Mouse (Mus musculus): ENCODE results near the gene Gm7137.
"Not testable (repeated sequence)": the region's sequence is repeated elsewhere in the genome, so short reads cannot be mapped to it uniquely, and the experiment has no call there.

The Gm7137 gene

DNA sequence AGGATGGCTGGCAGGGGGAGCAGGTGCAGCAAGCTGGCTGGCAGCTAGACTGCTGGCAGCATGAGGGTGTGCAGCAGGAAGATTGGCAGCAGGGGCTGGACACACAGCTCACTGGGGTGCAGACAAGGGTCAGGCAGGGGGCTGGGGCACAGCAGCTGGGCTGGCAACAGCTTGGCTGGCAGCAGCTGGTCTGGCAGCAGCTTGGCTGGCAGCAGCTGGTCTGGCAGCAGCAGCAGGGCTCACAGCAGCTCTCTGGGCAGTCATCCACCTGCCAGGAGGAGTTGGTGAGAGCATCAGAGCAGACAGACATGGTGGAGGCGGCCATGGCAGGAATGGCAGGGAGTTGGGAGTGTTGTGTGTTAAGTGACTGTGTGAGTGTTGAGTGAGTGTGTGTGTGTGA lies at the start of gene Gm7137:
TSS of gene Gm7137 (minus strand) at position 325 of the 400 bp plus-strand sequence.
- in situ Hi-C loops (cut with MboI, MseI): not testable (repeated sequence)

DNA sequence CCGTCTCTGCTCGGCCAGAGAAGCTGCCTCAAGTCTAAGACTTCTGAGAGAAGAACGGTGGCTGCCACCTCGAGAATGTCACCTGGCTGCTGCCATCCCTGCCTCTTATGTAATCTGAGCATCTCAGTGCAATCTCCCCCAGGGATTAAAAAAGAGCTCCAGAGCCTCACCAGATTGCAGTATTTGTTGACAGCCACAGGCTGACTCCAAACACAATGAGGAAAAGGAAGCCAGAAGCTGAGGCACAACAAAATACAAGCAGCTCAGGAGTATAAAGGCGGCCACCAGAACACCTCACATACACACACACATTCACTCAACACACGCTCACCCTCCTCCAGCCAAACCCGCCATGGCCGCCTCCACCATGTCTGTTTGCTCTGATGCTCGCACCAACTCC lies 47.6 kb upstream of the Gm7137 start, which contains the start of gene Krtap10-10:
TSS of gene Krtap10-10 (plus strand) at position 301 of the 400 bp plus-strand sequence.
- in situ Hi-C loops (cut with MboI, MseI): no loop called here

DNA sequence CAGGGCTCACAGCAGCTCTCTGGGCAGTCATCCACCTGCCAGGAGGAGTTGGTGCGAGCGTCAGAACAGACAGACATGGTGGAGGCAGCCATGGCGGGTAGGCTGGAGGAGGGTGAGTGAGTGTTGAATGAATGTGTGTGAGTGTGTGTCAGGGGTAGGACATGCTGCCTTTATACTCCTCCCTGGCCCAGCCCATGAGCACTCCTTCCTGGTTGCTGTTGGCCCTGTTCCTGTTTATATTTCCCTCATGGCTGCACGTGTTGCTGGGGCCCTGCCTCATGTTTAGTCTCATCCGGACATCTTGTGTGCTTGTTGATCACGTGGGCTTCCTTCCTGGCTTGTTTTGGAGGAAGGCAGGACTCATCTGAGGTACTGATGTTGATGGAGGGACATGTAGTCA lies 39.0 kb upstream of the Gm7137 start, which contains the start of gene Krtap10-4:
TSS of gene Krtap10-4 (minus strand) at position 145 of the 400 bp plus-strand sequence.
- in situ Hi-C loops (cut with MboI, MseI): no loop called here

DNA sequence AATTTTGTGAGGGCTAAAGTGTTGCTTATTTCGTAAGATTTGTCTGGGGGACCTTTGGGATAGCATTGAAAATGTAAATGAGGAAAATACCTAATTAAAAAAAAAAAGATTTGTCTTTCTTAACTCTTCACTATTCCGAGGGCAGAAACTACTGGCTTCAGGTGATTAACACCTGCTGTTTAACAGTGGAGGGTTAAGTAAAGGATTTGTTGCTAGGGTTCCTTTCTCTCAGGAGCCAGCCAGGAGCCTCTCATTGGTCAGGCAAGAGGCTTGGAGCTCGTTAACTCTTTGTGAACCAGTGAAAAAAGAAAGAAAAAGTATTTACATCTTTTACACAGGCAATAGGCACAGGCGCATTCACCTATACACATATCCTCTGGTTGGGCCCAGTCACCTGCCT lies 31.2 kb upstream of the Gm7137 start:
- in situ Hi-C loops (cut with MboI, MseI): no loop called here

DNA sequence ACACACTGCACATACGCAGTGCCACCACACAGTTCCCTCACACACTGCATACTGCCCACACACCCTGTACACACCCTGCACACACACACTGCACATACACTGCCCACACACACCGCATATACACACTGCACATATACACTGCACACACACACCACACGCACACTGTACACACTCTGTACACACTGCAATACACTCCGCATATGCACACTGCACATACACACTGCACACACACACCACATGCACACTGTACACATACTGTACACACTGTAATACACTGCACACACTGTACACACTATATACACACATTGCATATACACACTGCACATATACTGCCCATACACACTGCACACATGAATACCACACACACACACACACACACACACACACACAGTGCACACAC lies 30.5 kb upstream of the Gm7137 start:
- in situ Hi-C loops (cut with MboI, MseI): no loop called here

DNA sequence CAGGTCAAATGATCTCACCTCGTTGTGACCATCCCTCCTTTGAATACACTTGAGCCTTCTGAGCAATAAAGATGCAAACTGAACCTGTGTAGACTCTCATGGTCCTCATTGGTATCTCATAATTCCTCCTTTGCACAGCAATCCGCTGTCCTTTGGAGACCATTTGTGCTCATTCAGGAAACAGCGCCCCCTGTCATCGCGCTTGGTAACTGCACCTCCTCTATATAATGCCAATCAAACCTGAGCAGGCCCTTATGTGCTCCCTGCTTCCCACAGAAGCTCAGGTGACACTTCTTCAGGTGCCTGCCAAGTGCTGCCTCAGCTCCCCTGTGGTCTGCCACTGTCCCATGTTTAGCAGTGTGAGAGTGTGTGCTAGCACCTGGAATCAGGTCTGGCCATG lies 27.5 kb upstream of the Gm7137 start:
- in situ Hi-C loops (cut with MboI, MseI): no loop called here

DNA sequence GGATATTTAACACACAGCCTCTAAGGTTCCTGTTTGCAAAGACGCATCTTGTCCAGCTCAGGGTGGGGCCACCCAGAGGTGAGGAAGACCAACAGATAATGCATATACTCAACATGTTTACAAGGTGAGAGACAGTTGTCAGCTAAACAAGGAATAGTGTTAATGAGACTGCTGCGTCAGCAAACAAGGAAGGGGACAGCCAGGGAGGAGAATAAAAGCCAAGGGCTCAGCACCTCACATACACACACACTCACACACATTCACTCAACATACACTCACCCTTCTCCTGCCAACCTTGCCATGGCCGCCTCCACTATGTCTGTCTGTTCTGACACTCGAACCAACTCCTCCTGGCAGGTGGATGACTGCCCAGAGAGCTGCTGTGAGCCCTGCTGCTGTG lies 26.4 kb upstream of the Gm7137 start, which contains the start of gene Gm2696:
TSS of gene Gm2696 (plus strand) at position 301 of the 400 bp plus-strand sequence.
- in situ Hi-C loops (cut with MboI, MseI): no loop called here

DNA sequence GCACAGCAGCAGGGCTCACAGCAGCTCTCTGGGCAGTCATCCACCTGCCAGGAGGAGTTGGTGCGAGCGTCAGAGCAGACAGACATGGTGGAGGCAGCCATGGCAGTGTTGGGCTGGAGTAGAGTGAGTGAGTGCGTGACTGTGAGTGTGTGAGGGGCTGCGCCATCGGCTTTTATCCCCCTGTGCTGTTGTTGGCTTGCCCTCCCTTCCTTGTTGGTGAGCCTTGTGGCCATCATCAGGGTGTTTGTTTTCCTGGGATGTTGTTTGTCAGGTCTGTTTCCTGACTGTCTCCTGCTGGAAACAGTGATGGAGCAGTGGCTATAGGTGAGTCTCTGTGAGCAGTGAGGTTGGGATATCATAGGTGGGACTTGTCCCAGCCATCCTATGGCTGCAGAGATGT lies 23.7 kb upstream of the Gm7137 start, which contains the start of gene Gm9507:
TSS of gene Gm9507 (minus strand) at position 101 of the 400 bp plus-strand sequence.
- in situ Hi-C loops (cut with MboI, MseI): no loop called here

DNA sequence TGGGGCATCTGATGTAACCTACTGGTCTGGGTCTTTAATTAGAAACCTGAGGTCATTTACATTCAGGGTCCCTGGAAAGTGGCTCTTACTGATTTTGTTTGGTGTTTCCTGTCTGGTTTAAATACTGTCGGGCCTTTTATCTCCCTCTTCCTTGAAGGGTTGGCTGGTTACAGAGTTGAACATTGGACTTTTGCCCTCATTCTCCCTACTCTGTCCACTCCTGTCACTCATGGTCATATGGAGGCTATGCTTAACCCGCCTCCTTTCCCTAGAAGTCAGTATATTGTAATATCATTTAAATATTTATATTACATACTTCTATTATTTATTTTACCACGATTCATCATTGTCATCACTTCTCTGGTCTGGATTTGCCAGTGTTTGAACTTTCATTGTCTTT lies 16.1 kb upstream of the Gm7137 start:
- in situ Hi-C loops (cut with MboI, MseI): no loop called here

DNA sequence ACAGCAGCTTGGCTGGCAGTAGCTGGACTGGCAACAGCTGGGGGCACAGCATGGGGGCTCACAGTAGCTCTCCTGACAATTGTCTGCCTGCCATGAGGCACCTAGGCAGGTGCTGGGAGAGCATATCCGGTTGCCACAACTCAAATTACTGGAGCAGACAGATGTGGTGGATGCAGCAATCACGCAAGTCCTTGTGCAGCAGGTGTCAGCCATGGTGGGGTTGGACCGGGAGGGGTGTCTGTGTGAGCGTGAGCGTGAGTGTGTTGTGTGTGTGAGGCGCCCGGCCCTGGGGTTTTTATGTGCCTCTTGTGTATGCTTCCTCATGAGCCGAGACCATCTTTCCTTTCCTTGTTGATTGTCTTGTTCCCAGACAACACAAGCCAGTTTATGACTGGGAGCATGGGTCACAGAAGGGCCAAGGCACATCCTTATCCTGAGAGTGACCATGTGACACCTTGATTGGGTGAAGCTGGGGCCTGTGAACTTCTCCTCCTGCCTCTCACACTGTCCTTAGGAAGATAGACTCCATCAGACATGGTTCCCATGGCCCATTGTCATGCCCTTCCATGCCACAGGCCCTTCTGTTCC lies 11.0 kb upstream of the Gm7137 start, which contains the start of gene Gm19668:
TSS of gene Gm19668 (minus strand) at position 213 of the 588 bp plus-strand sequence.
- in situ Hi-C loops (cut with MboI, MseI): no loop called here

DNA sequence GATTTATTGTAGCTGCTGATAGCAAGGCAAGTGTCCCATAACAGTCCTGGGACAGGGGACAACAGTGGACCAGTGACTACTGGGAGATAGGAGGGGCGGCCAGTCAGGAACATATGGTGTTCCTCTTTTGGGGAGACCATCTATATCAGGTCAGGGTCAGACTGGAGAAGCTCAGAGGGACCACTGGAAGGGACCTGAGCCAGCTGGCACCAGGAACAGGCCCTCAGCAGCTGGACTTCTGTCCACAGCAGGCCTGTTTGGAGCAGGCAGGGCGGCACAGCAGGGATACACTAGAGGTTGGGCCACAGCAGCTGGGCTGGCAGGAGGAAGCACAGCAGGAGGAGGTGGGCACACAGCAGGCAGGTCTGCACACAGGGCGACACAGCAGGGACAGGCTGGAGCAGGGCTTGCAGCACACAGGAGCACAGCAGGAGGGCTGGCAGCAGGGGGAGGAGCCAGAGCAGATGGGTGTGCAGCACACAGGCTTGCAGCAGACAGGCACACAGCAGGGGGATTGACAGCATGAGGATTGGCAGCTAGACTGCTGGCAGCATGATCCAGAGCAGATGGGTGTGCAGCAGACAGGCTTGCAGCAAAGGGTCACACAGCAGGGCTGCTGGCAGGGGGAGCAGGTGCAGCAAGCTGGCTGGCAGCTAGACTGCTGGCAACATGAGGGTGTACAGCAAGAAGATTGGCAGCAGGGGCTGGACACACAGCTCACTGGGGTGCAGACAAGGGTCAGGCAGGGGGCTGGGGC lies 10.3 kb upstream of the Gm7137 start:
- in situ Hi-C loops (cut with MboI, MseI): not testable (repeated sequence)

DNA sequence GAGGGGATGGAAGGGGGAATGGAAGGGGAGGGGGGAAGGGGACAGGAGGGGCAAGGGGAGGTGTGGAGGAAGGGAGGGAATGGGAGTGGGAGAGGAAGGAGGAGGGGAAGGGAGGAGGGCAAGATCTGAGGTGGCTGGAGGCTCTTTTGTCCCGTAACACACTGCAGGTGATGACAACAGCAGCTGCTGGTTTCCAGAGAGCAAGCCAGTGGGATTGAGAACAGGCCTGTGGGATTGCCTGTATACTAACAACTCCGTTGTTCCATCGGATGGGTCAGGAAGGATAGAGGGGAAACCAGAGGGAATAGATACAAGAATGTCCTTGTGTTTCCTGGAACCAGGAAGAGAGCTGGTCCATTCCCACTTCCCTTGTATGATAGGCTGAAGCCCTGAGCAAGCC lies 9.7 kb upstream of the Gm7137 start:
- in situ Hi-C loops (cut with MboI, MseI): no loop called here

DNA sequence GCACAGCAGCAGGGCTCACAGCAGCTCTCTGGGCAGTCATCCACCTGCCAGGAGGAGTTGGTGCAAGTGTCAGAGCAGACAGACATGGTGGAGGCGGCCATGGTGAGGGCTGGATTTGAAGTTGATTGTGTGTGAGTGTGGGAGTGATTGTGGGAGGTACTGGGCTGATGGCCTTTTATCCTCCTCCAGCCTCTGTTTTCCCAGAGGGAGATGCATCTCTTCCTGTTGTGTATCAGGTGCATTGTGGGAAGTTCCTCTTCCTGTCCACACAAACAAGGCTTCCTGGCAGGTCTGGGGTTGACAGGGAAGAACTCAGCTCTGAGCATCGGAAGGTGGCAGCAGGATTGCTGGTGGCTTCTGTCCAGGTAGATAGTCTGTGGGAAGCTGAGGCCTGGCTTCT lies 7.0 kb upstream of the Gm7137 start, which contains the start of gene Gm9639:
TSS of gene Gm9639 (minus strand) at position 101 of the 400 bp plus-strand sequence.
- in situ Hi-C loops (cut with MboI, MseI): no loop called here

DNA sequence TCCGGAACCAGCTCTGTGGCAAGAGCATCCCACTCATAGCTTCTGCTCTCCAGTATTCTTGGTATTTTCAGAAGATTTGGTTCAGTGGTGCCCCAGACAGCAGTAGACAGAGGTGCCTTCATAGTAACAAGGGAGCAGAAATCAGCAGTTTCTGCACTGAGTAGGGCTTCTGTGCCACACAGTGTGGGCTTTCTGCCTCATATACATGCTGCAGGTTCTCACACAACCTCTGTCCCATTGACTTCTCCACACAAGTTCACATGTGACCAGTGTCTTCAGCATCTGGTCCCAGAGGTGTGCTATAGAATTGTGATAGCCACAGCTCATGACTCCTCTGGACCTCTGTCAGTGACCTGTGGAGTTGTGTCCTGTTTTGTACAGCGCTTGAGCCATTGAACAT lies 621 bp upstream of the Gm7137 start:
- in situ Hi-C loops (cut with MboI, MseI): no loop called here

DNA sequence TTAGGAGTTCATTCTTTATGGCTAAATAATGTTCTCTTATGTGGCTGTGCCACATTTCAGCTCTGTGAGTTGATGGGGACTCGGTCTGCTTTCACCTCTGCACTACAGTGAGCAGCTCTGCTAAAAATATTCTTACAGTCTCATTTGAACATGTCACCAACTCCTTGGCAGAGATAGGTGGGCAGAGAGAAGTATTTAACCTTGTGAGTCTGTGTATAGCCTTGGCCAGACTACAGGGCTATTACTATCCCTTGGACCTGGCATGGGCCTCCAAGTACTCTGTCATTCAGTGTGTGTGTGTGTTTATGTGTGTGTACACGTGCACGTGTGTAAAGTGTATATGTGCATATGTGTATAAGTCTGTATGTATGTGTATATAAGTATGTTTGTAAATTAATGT lies 4.6 kb downstream of the Gm7137 start:
- in situ Hi-C loops (cut with MboI, MseI): not testable (repeated sequence)

DNA sequence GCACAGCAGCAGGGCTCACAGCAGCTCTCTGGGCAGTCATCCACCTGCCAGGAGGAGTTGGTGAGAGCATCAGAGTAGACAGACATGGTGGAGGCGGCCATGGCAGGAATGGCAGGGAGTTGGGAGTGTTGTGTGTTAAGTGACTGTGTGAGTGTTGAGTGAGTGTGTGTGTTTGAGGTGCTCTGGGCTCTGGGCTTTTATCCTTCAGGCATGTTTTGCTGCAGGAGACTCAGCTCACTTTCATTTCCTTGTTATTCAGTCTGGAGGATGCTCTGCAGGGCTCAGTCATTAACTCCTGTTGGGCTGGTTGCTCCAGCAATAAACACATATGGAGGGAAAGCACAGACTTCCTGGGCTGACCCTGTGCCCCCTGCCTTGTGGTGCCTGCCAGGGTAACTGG lies 5.6 kb downstream of the Gm7137 start, which contains the start of gene Gm3250:
TSS of gene Gm3250 (minus strand) at position 101 of the 400 bp plus-strand sequence.
- in situ Hi-C loops (cut with MboI, MseI): not testable (repeated sequence)

DNA sequence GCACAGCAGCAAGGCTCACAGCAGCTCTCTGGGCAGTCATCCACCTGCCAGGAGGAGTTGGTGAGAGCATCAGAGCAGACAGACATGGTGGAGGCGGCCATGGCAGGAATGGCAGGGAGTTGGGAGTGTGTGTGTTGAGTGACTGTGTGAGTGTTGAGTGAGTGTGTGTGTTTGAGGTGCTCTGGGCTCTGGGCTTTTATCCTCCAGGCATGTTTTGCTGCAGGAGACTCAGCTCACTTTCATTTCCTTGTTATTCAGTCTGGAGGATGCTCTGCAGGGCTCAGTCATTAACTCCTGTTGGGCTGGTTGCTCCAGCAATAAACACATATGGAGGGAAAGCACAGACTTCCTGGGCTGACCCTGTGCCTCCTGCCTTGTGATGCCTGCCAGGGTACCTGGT lies 11.2 kb downstream of the Gm7137 start, which contains the start of gene Gm7138:
TSS of gene Gm7138 (minus strand) at position 101 of the 400 bp plus-strand sequence.
- in situ Hi-C loops (cut with MboI, MseI): not testable (repeated sequence)

DNA sequence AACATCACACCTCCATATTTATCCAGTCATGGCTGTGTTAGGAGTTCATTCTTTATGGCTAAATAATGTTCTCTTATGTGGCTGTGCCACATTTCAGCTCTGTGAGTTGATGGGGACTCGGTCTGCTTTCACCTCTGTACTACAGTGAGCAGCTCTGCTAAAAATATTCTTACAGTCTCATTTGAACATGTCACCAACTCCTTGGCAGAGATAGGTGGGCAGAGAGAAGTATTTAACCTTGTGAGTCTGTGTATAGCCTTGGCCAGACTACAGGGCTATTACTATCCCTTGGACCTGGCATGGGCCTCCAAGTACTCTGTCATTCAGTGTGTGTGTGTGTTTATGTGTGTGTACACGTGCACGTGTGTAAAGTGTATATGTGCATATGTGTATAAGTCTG lies 15.9 kb downstream of the Gm7137 start:
- in situ Hi-C loops (cut with MboI, MseI): not testable (repeated sequence)

DNA sequence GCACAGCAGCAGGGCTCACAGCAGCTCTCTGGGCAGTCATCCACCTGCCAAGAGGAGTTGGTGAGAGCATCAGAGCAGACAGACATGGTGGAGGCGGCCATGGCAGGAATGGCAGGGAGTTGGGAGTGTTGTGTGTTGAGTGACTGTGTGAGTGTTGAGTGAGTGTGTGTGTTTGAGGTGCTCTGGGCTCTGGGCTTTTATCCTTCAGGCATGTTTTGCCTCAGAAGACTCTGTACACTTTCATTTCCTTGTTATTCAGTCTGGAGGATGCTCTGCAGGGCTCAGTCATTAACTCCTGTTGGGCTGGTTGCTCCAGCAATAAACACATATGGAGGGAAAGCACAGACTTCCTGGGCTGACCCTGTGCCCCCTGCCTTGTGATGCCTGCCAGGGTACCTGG lies 16.8 kb downstream of the Gm7137 start, which contains the start of gene Gm3238:
TSS of gene Gm3238 (minus strand) at position 101 of the 400 bp plus-strand sequence.
- in situ Hi-C loops (cut with MboI, MseI): not testable (repeated sequence)

DNA sequence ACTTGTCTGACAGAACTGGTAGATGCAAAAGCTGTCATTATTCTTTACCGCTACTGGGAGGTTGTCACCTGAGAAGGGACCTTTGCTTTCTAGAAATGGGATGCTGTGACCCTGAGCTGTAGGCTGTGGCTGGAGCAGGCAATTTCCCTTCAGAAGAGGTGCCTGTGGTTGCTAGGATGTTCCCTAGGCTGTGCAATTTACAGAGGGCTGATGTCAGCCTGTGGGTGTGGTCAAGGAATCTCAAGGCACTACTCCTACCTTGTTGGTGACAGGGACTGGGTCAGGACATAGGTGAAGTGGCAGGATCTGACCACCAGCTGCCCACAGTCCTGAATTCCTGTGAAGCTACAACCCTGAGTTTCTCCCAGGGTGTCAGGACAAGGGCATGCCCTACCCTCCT lies 18.3 kb downstream of the Gm7137 start:
- in situ Hi-C loops (cut with MboI, MseI): no loop called here

DNA sequence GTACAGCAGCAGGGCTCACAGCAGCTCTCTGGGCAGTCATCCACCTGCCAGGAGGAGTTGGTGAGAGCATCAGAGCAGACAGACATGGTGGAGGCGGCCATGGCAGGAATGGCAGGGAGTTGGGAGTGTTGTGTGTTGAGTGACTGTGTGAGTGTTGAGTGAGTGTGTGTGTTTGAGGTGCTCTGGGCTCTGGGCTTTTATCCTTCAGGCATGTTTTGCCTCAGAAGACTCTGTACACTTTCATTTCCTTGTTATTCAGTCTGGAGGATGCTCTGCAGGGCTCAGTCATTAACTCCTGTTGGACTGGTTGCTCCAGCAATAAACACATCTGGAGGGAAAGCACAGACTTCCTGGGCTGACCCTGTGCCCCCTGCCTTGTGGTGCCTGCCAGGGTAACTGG lies 28.4 kb downstream of the Gm7137 start, which contains the start of gene Gm3233:
TSS of gene Gm3233 (minus strand) at position 101 of the 400 bp plus-strand sequence.
- in situ Hi-C loops (cut with MboI, MseI): not testable (repeated sequence)

DNA sequence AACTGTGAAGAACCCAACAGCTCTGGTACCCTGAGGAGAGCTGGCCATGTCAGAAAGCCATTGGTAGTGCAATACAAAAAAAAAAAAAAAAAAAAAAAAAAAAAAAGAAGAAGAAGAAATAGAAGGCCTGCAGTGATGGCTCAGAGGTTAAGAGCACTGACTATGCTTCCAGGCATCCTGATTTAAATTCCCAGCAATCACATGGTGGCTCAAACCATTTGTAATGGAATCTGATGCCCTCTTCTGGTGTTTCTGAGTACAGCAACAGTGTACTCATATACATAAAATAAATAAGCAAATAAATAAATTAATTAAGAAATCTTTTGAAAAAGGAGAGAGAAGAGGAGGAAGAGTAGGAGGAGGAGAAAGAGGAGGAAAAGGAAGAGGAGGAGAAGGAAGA lies 34.6 kb downstream of the Gm7137 start:
- in situ Hi-C loops (cut with MboI, MseI): no loop called here

Measured in T-helper 2 cell (primary cell).